ENCODE assay signal across 47 mouse cellular contexts in genomic region chr3:59250454-59250853, GRCm38 (mm10). TPM values are rescaled to one million over a fixed set of nuclear protein-coding genes. Genes with fewer than 3 reads are reported as not detected.
"Had no signal": no experiment of that assay in that cellular context is flagged by ENCODE, and none has a peak within 500 bp of the region (broad histone marks: within the 10 kb centered on the region; RNA-seq: fewer than 3 reads in every experiment).

No protein-coding gene starts in this region.

- H3K9me3 ChIP-seq: heart, embryonic 12.5 days; heart, embryonic 13.5 days; heart, embryonic 15.5 days; hindbrain, embryonic 10.5 days; hindbrain, embryonic 12.5 days; hindbrain, embryonic 15.5 days; intestine, embryonic 15.5 days; kidney, embryonic 15.5 days had no signal

- H3K9ac ChIP-seq: heart, embryonic 12.5 days; heart, embryonic 13.5 days; heart, embryonic 15.5 days; hindbrain, embryonic 12.5 days; hindbrain, embryonic 14.5 days; hindbrain, embryonic 15.5 days; intestine, embryonic 15.5 days; kidney, embryonic 15.5 days had no signal

- ATAC-seq: hindbrain, embryonic 16.5 days; inflammation-experienced regulatory T-cells, adult 6 months; intestine, embryonic 15.5 days; intestine, embryonic 16.5 days; intestine, postnatal 0 days had no signal

- H3K4me1 ChIP-seq: heart, embryonic 12.5 days; heart, embryonic 13.5 days; heart, embryonic 15.5 days; hindbrain, embryonic 10.5 days; hindbrain, embryonic 12.5 days; hindbrain, embryonic 15.5 days; intestine, embryonic 15.5 days; kidney, embryonic 15.5 days had no signal

- H3K4me3 ChIP-seq: heart, embryonic 12.5 days; heart, embryonic 13.5 days; heart, embryonic 15.5 days; hindbrain, embryonic 10.5 days; hindbrain, embryonic 12.5 days; hindbrain, embryonic 15.5 days; intestine, embryonic 15.5 days; kidney, embryonic 15.5 days; layer of hippocampus, adult 2 months; left cerebral cortex, adult 2 months had no signal

- H3K36me3 ChIP-seq: heart, embryonic 13.5 days; heart, embryonic 15.5 days; hindbrain, embryonic 10.5 days; hindbrain, embryonic 12.5 days; intestine, embryonic 15.5 days; kidney, embryonic 15.5 days had no signal

- H3K4me2 ChIP-seq: heart, embryonic 11.5 days; heart, embryonic 12.5 days; heart, embryonic 13.5 days; heart, embryonic 15.5 days; hindbrain, embryonic 12.5 days; hindbrain, embryonic 14.5 days; hindbrain, embryonic 15.5 days; intestine, embryonic 15.5 days; kidney, embryonic 15.5 days had no signal

- H3K27ac ChIP-seq: heart, embryonic 13.5 days; heart, embryonic 15.5 days; hindbrain, embryonic 10.5 days; hindbrain, embryonic 12.5 days; hindbrain, embryonic 14.5 days; hindbrain, embryonic 15.5 days; intestine, embryonic 15.5 days; kidney, embryonic 15.5 days; kidney, postnatal 0 days; layer of hippocampus, adult 2 months; left cerebral cortex, adult 2 months had no signal

- DNase-seq: heart, postnatal 10 days; heart, postnatal 14 days; heart, postnatal 36 days; heart, postnatal 4 days; kidney, adult 11 months; kidney, adult 18-20 months; kidney, adult 2 months; kidney, adult 8-10 months; kidney, adult 9 months; kidney, postnatal 10 days; kidney, postnatal 14 days; kidney, postnatal 25 days; kidney, postnatal 36 days; kidney, postnatal 4 days; layer of hippocampus, adult 9-11 months; layer of hippocampus, postnatal 36 days had no signal

- H3K27me3 ChIP-seq: heart, embryonic 12.5 days; heart, embryonic 13.5 days; heart, embryonic 15.5 days; hindbrain, embryonic 12.5 days; hindbrain, embryonic 15.5 days; intestine, embryonic 15.5 days; kidney, embryonic 15.5 days had no signal

RNA-seq across cellular contexts. Expression of gene Gpr87, which starts 55.5 kb away (rescaled TPM):
- total RNA-seq: heart, postnatal 10 days; heart, postnatal 14 days; heart, postnatal 25 days; heart, postnatal 36 days; heart, postnatal 4 days; hematopoietic stem cell, adult 5-6 weeks; layer of hippocampus, adult 18-20 months; layer of hippocampus, adult 2 months; layer of hippocampus, adult 8-10 months; layer of hippocampus, postnatal 10 days; layer of hippocampus, postnatal 14 days; layer of hippocampus, postnatal 25 days; layer of hippocampus, postnatal 36 days; left cerebral cortex, adult 18-20 months; left cerebral cortex, adult 2 months; left cerebral cortex, adult 8-10 months had no signal
- polyA plus RNA-seq: heart, embryonic 11.5 days; heart, embryonic 13.5 days; heart, embryonic 14.5 days; heart, postnatal 0 days; hindbrain, embryonic 11.5 days; hindbrain, embryonic 12.5 days; hindbrain, embryonic 14.5 days; inflammation-experienced regulatory T-cells, adult 6 months; intestine, embryonic 14.5 days; intestine, embryonic 15.5 days; intestine, embryonic 16.5 days; intestine, postnatal 0 days; kidney, embryonic 15.5 days; large intestine, adult 2 months had no signal
